Mouse (Mus musculus): ENCODE results near the gene Tmem190.

GRCm38 (mm10) chr7:4741672-4742481, 40.9 kb upstream of the Tmem190 start:
- no peak for TF ChIP-seq CTCF (IDR thresholded peaks at IDR 0.05; ENCODE audit: low read depth, low read length)
- TF ChIP-seq POLR2A (IDR thresholded peaks at IDR 0.05; ENCODE audit: borderline replicate concordance, low read depth, low read length) = no peak
